17 mouse cellular contexts compared by ENCODE assay signal in genomic region chr9:61887661-61888379, GRCm38 (mm10). TPM values are rescaled to one million over a fixed set of nuclear protein-coding genes. Genes with fewer than 3 reads are reported as not detected.
A peak's percentile ranks its signal among the peaks of the same experiment; 100 is the strongest.
DNase-seq lines count a peak whose midpoint lies in the region; ATAC-seq and TF ChIP-seq lines count a peak whose summit lies in the region.
"Had no signal": no experiment of that assay in that cellular context is flagged by ENCODE, and none has a peak within 500 bp of the region (broad histone marks: within the 10 kb centered on the region; RNA-seq: fewer than 3 reads in every experiment).

No protein-coding gene starts in this region.

- no peak overlapping the region for H3K4me2 ChIP-seq in heart, embryonic 12.5 days
- no peak overlapping the region for H3K4me2 ChIP-seq in lung, embryonic 14.5 days
- H3K4me2 ChIP-seq in lung, postnatal 0 days (replicated peaks; ENCODE audit: low read depth, low read length), result no peak overlapping the region
- H3K4me2 ChIP-seq in hindbrain, embryonic 15.5 days, result no peak overlapping the region
- H3K4me2 ChIP-seq: embryonic facial prominence, embryonic 12.5 days; limb, embryonic 15.5 days; lung, embryonic 15.5 days had no signal

- peaks cover 31% of the 10 kb centered on the region for H3K4me1 ChIP-seq in heart, embryonic 12.5 days (replicated peaks)
- H3K4me1 ChIP-seq in heart, embryonic 10.5 days, result peaks cover 12% of the 10 kb centered on the region
- H3K4me1 ChIP-seq in lung, embryonic 14.5 days (ENCODE audit: insufficient read depth), result no peaks in the 10 kb centered on the region
- H3K4me1 ChIP-seq in lung, postnatal 0 days (ENCODE audit: insufficient read depth, low read depth, low read length), result no peaks in the 10 kb centered on the region
- peaks cover 20% of the 10 kb centered on the region for H3K4me1 ChIP-seq in hindbrain, embryonic 15.5 days (replicated peaks)

- TF ChIP-seq POLR2A in brain, embryonic 14.5 days (IDR thresholded peaks at IDR 0.05; ENCODE audit: borderline replicate concordance, extremely low read depth, insufficient read depth, insufficient read length, poor library complexity, severe bottlenecking), result no peak

- TF ChIP-seq CTCF in lung, embryonic 14.5 days (IDR thresholded peaks at IDR 0.05; ENCODE audit: low read depth), result no peak
- no peak for TF ChIP-seq CTCF in lung, postnatal 0 days (IDR thresholded peaks at IDR 0.05)
- no peak for TF ChIP-seq CTCF in brain, embryonic 14.5 days (IDR thresholded peaks at IDR 0.05; ENCODE audit: borderline replicate concordance, extremely low read depth, insufficient read depth, insufficient read length)

- no peak overlapping the region for H3K4me3 ChIP-seq in heart, embryonic 12.5 days
- no peak overlapping the region for H3K4me3 ChIP-seq in heart, embryonic 10.5 days
- H3K4me3 ChIP-seq in lung, embryonic 14.5 days (ENCODE audit: low read depth, low read length), result no peak overlapping the region
- no peak overlapping the region for H3K4me3 ChIP-seq in lung, postnatal 0 days (ENCODE audit: low read depth, low read length)
- no peak overlapping the region for H3K4me3 ChIP-seq in hindbrain, embryonic 15.5 days
- H3K4me3 ChIP-seq: embryonic facial prominence, embryonic 12.5 days; left cerebral cortex, adult 2 months; limb, embryonic 15.5 days; lung, embryonic 15.5 days had no signal

- no peaks in the 10 kb centered on the region for H3K36me3 ChIP-seq in heart, embryonic 12.5 days
- H3K36me3 ChIP-seq in heart, embryonic 10.5 days, result no peaks in the 10 kb centered on the region
- H3K36me3 ChIP-seq in lung, embryonic 14.5 days (ENCODE audit: insufficient read depth), result no peaks in the 10 kb centered on the region
- no peaks in the 10 kb centered on the region for H3K36me3 ChIP-seq in lung, postnatal 0 days (ENCODE audit: insufficient read depth, low read length)
- no peaks in the 10 kb centered on the region for H3K36me3 ChIP-seq in hindbrain, embryonic 15.5 days
- H3K36me3 ChIP-seq: embryonic facial prominence, embryonic 12.5 days; limb, embryonic 15.5 days; lung, embryonic 15.5 days had no signal

- H3K27me3 ChIP-seq in heart, embryonic 12.5 days (replicated peaks), result peaks cover 7% of the 10 kb centered on the region; the same call in 1 of the 2 replicates
- peaks cover 8% of the 10 kb centered on the region; the same call in 1 of the 2 replicates for H3K27me3 ChIP-seq in heart, embryonic 10.5 days (ENCODE audit: insufficient read depth, poor library complexity, severe bottlenecking)
- H3K27me3 ChIP-seq in lung, embryonic 14.5 days (ENCODE audit: insufficient read depth, low read length), result no peaks in the 10 kb centered on the region
- H3K27me3 ChIP-seq in lung, postnatal 0 days (replicated peaks; ENCODE audit: insufficient read depth, low read length), result no peaks in the 10 kb centered on the region
- H3K27me3 ChIP-seq in hindbrain, embryonic 15.5 days, result no peaks in the 10 kb centered on the region
- H3K27me3 ChIP-seq: embryonic facial prominence, embryonic 12.5 days; limb, embryonic 15.5 days; lung, embryonic 15.5 days had no signal

- 0 out of 2 replicates have a peak overlapping the region, but pooled peaks have one; percentile 8 for H3K9ac ChIP-seq in heart, embryonic 12.5 days
- no peak overlapping the region for H3K9ac ChIP-seq in lung, embryonic 14.5 days
- H3K9ac ChIP-seq in lung, postnatal 0 days (replicated peaks; ENCODE audit: low read depth), result no peak overlapping the region
- H3K9ac ChIP-seq in hindbrain, embryonic 15.5 days, result no peak overlapping the region
- H3K9ac ChIP-seq: embryonic facial prominence, embryonic 12.5 days; limb, embryonic 15.5 days; lung, embryonic 15.5 days had no signal

- H3K27ac ChIP-seq in heart, embryonic 12.5 days (ENCODE audit: poor library complexity, severe bottlenecking), result no peak overlapping the region
- H3K27ac ChIP-seq in heart, embryonic 10.5 days, result no peak overlapping the region
- no peak overlapping the region for H3K27ac ChIP-seq in lung, embryonic 14.5 days (ENCODE audit: low read depth)
- no peak overlapping the region for H3K27ac ChIP-seq in lung, postnatal 0 days (ENCODE audit: low read length)
- no peak overlapping the region for H3K27ac ChIP-seq in hindbrain, embryonic 15.5 days (replicated peaks)
- H3K27ac ChIP-seq: embryonic facial prominence, embryonic 12.5 days; left cerebral cortex, adult 2 months; limb, embryonic 15.5 days; lung, embryonic 15.5 days had no signal

- no peak for TF ChIP-seq EP300 in lung, postnatal 0 days (IDR thresholded peaks at IDR 0.05)

- no peaks in the 10 kb centered on the region for H3K9me3 ChIP-seq in heart, embryonic 12.5 days (replicated peaks)
- H3K9me3 ChIP-seq in heart, embryonic 10.5 days, result no peaks in the 10 kb centered on the region
- H3K9me3 ChIP-seq in lung, embryonic 14.5 days (ENCODE audit: low read depth, low read length), result no peaks in the 10 kb centered on the region
- no peaks in the 10 kb centered on the region for H3K9me3 ChIP-seq in lung, postnatal 0 days (ENCODE audit: low read length)
- H3K9me3 ChIP-seq in hindbrain, embryonic 15.5 days, result no peaks in the 10 kb centered on the region
- H3K9me3 ChIP-seq: embryonic facial prominence, embryonic 12.5 days; limb, embryonic 15.5 days; lung, embryonic 15.5 days had no signal

- WGBS in heart, embryonic 12.5 days, result 49% methylated on average over 11 of the region's 11 CpGs
- 65% methylated on average over 11 of the region's 11 CpGs for WGBS in heart, embryonic 10.5 days
- WGBS in lung, embryonic 14.5 days, result 55% methylated on average over 11 of the region's 11 CpGs
- 48% methylated on average over 11 of the region's 11 CpGs for WGBS in lung, postnatal 0 days
- WGBS in hindbrain, embryonic 15.5 days, result 40% methylated on average over 11 of the region's 11 CpGs

- ATAC-seq in heart, embryonic 12.5 days (ENCODE audit: insufficient number of reproducible peaks, low FRiP score), result no peak
- ATAC-seq in lung, embryonic 14.5 days (ENCODE audit: insufficient read depth), result no peak
- ATAC-seq in lung, postnatal 0 days, result no peak
- ATAC-seq in hindbrain, embryonic 15.5 days (ENCODE audit: low FRiP score, low read depth), result peak; percentile 80

- DNase-seq in heart, embryonic 10.5 days (ENCODE audit: low spot score), result no peak
- peak; percentile 31 for DNase-seq in lung, embryonic 14.5 days
- DNase-seq in lung, postnatal 0 days (ENCODE audit: low spot score), result no peak
- DNase-seq in brain, embryonic 14.5 days (ENCODE audit: low read depth), result peak; percentile 88
- no peak for DNase-seq in layer of hippocampus, adult 9-11 months
- no peak for DNase-seq in natural killer cell, adult 2 months (ENCODE audit: low spot score in 2 of 2)
- DNase-seq: adrenal gland, postnatal 14 days; cerebellum, postnatal 36 days; gastrocnemius, postnatal 25 days; kidney, adult 2 months; thymus, postnatal 25 days had no signal

RNA-seq across cellular contexts. Expression of gene Rplp1, which starts 26.5 kb away (rescaled TPM):
- 714 and 736 TPM in 2 replicates for polyA plus RNA-seq in heart, embryonic 12.5 days (2016; fragmentation: Nextera tagmentation; extraction: Ambion mirVana)
- polyA plus RNA-seq in heart, embryonic 10.5 days (2016; fragmentation: Nextera tagmentation; extraction: Ambion mirVana), result 900 and 968 TPM in 2 replicates
- polyA plus RNA-seq in lung, embryonic 14.5 days (2014; fragmentation: Nextera tagmentation; extraction: Ambion mirVana), result 1,598 and 1,617 TPM in 2 replicates
- 997 and 1,182 TPM in 2 replicates for polyA plus RNA-seq in lung, postnatal 0 days (2015; fragmentation: Nextera tagmentation; extraction: Ambion mirVana)
- 4,229 and 5,499 TPM in 2 replicates for polyA plus RNA-seq in brain, embryonic 14.5 days (2012; rRNA removed)
- 942 and 984 TPM in 2 replicates for polyA plus RNA-seq in hindbrain, embryonic 15.5 days (2015; fragmentation: Nextera tagmentation; extraction: Ambion mirVana)

RNA-seq across cellular contexts. Expression of gene Kif23, which starts 58.8 kb away (rescaled TPM):
- polyA plus RNA-seq in heart, embryonic 12.5 days (2016; fragmentation: Nextera tagmentation; extraction: Ambion mirVana), result 83.9 and 97.4 TPM in 2 replicates
- polyA plus RNA-seq in heart, embryonic 10.5 days (2016; fragmentation: Nextera tagmentation; extraction: Ambion mirVana), result 105 and 112 TPM in 2 replicates
- 157 and 164 TPM in 2 replicates for polyA plus RNA-seq in lung, embryonic 14.5 days (2014; fragmentation: Nextera tagmentation; extraction: Ambion mirVana)
- polyA plus RNA-seq in lung, postnatal 0 days (2015; fragmentation: Nextera tagmentation; extraction: Ambion mirVana), result 7.7 and 11.0 TPM in 2 replicates
- 23.1 and 26.4 TPM in 2 replicates for polyA plus RNA-seq in brain, embryonic 14.5 days (2012; rRNA removed)
- 20.4 and 21.6 TPM in 2 replicates for polyA plus RNA-seq in hindbrain, embryonic 15.5 days (2015; fragmentation: Nextera tagmentation; extraction: Ambion mirVana)

Comparison
In these comparisons a context has a peak if more than half of its experiments do, and no peak if none do; other contexts are left out.
1. DNase-seq: peak in lung, embryonic 14.5 days (single experiment) and brain, embryonic 14.5 days (single experiment); none in heart, embryonic 10.5 days (single experiment), lung, postnatal 0 days (single experiment), layer of hippocampus, adult 9-11 months (single experiment) and natural killer cell, adult 2 months (0 of 2).